Mouse (Mus musculus): ENCODE measurements around the gene Zbtb25. TPM values are rescaled to one million over a fixed set of nuclear protein-coding genes. Genes with fewer than 3 reads are reported as not detected.

Zbtb25 gene
- polyA plus RNA-seq, 1 experiment, result 22.1 TPM

DNA sequence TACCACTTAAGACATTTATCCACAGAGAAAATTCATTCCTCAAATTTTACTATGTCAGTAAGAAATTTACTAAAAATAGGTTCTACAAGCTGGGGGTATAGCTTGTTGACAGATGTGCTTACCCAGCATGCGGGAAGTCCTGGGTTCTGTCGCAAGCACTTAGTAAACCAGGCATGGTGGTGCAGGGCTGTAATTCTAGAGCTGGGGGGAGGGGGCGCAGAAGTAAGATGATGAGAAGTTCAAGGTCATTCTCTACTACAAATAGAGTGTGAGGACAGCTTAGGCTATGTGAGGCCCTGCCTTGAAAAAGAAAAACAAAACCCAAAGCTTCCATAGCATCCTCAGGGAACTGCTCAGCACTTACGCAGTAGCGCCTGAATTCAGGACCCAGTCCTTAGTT is 9.2 kb upstream of the Zbtb25 start:
- no peak for TF ChIP-seq POLR2A (IDR thresholded peaks at IDR 0.05; ENCODE audit: control insufficient read depth, extremely low read depth, insufficient read depth, low read length, poor library complexity)
- no peaks in the 10 kb centered on the region for H3K36me3 ChIP-seq (ENCODE audit: control insufficient read depth, insufficient read depth, low read length)
- peaks cover 8% of the 10 kb centered on the region for H3K4me1 ChIP-seq (replicated peaks; ENCODE audit: control insufficient read depth, insufficient read depth, low read length)
- no peaks in the 10 kb centered on the region for H3K27me3 ChIP-seq (ENCODE audit: control insufficient read depth, insufficient read depth, low read length)
- WGBS, result 97% methylated on average over 5 of the region's 5 CpGs
- DNase-seq, result no peak
- no peak overlapping the region for H3K4me3 ChIP-seq (ENCODE audit: control insufficient read depth, insufficient read depth, low read length)
- H3K27ac ChIP-seq (ENCODE audit: control insufficient read depth, insufficient read depth, low read length), result no peak overlapping the region

DNA sequence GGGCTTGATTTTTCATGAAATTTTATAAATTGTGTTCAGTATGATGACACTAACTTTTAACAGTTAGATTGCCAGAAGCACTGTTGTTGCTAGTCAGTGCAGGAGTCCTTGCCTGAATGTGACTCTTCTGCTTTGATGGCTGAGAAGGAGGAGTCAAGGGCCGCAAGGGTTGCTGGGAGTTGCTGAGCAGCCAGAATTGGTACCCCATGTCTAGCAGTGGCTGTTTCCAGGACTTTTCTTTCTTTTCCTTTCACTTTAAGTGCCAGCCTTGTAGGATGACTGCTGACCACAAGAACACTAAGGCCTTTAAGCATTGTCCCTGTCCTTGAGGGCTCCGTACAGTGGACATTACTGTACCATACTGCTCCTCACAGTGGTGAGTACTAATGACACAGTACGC is 8.3 kb upstream of the Zbtb25 start:
- H3K36me3 ChIP-seq (ENCODE audit: control insufficient read depth, insufficient read depth, low read length), result no peaks in the 10 kb centered on the region
- TF ChIP-seq CTCF (IDR thresholded peaks at IDR 0.05; ENCODE audit: borderline replicate concordance, control insufficient read depth, extremely low read depth, insufficient read depth, low read length, poor library complexity), result no peak
- no peak for TF ChIP-seq POLR2A (IDR thresholded peaks at IDR 0.05; ENCODE audit: control insufficient read depth, extremely low read depth, insufficient read depth, low read length, poor library complexity)
- no peak overlapping the region for H3K4me3 ChIP-seq (ENCODE audit: control insufficient read depth, insufficient read depth, low read length)
- 90% methylated on average over 3 of the region's 3 CpGs for WGBS
- H3K27ac ChIP-seq (ENCODE audit: control insufficient read depth, insufficient read depth, low read length), result no peak overlapping the region
- no peak for DNase-seq
- no peaks in the 10 kb centered on the region for H3K27me3 ChIP-seq (ENCODE audit: control insufficient read depth, insufficient read depth, low read length)
- peaks cover 11% of the 10 kb centered on the region for H3K4me1 ChIP-seq (replicated peaks; ENCODE audit: control insufficient read depth, insufficient read depth, low read length)

DNA sequence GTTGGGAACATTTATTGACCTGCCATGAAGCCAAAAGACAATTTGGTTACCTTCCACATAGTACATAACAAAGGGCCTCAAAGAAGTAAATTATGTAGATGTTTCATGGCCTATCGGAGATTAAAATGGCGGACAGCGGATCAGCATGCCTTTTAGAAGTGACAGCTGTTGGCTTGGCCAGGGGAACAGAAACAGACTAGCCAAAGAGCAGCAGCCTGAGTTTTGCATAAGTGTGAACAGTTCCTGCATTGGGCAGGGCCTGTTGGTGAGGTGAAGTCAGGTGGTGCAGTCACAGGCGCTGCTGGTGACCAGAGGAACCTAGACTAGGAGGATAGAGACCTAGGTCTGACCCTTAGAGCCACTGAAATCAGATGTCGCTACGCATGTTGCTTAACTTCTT is 7.7 kb upstream of the Zbtb25 start:
- no peaks in the 10 kb centered on the region for H3K36me3 ChIP-seq (ENCODE audit: control insufficient read depth, insufficient read depth, low read length)
- TF ChIP-seq POLR2A (IDR thresholded peaks at IDR 0.05; ENCODE audit: control insufficient read depth, extremely low read depth, insufficient read depth, low read length, poor library complexity) (no peak), CTCF (IDR thresholded peaks at IDR 0.05; ENCODE audit: borderline replicate concordance, control insufficient read depth, extremely low read depth, insufficient read depth, low read length, poor library complexity) (no peak)
- H3K4me1 ChIP-seq (replicated peaks; ENCODE audit: control insufficient read depth, insufficient read depth, low read length), result peaks cover 17% of the 10 kb centered on the region
- no peaks in the 10 kb centered on the region for H3K27me3 ChIP-seq (ENCODE audit: control insufficient read depth, insufficient read depth, low read length)
- 94% methylated on average over 6 of the region's 6 CpGs for WGBS
- no peak overlapping the region for H3K27ac ChIP-seq (ENCODE audit: control insufficient read depth, insufficient read depth, low read length)
- H3K4me3 ChIP-seq (ENCODE audit: control insufficient read depth, insufficient read depth, low read length), result no peak overlapping the region
- DNase-seq, result no peak

DNA sequence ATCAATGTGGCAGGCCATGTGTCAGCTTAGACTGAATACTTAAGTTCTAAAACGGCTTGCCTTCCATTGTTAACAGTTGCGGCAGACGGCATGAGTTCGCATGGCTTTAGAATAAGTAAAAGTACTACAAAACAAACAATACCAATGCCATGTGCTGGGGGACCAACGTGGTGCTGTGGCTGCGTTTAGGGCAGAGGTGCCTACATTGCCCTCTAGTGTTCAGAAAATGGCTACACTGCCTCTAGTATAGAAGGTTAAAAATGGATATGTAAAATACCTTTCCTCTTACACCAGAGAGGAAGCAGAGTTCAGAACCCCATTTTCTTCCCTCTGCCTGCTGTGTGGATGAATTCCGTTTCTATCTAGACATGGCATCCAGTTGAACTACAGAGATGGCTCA is 7.2 kb upstream of the Zbtb25 start:
- peak; percentile 53 for DNase-seq
- WGBS, result 32% methylated on average over 7 of the region's 7 CpGs

DNA sequence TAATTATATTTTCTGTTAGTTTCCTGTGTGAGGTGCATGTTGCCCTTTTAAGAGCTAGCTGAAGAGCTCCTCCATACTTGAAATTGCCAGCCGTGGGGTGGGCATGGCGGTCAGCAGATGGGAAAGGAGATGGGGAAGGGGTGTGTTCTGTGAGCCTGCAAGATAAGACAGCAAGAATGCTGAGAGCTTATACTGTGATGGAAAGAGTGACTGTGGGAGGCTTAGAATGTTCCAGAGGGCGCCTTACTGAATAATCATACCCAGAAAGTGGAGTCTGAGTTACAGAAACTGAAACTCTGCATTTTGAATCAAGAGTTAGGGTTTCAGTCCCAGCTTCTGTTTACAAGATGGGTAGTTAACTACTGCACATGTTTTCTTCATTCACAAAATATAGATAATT is 6.1 kb upstream of the Zbtb25 start:
- Histone ChIP-seq H3K27me3 (ENCODE audit: control insufficient read depth, insufficient read depth, low read length) (no peaks in the 10 kb centered on the region), H3K4me1 (replicated peaks; ENCODE audit: control insufficient read depth, insufficient read depth, low read length) (peaks cover 18% of the 10 kb centered on the region), H3K27ac (ENCODE audit: control insufficient read depth, insufficient read depth, low read length) (no peak overlapping the region), H3K4me3 (ENCODE audit: control insufficient read depth, insufficient read depth, low read length) (no peak overlapping the region), H3K36me3 (ENCODE audit: control insufficient read depth, insufficient read depth, low read length) (no peaks in the 10 kb centered on the region)
- no peak for DNase-seq
- TF ChIP-seq CTCF (IDR thresholded peaks at IDR 0.05; ENCODE audit: borderline replicate concordance, control insufficient read depth, extremely low read depth, insufficient read depth, low read length, poor library complexity) (no peak), POLR2A (IDR thresholded peaks at IDR 0.05; ENCODE audit: control insufficient read depth, extremely low read depth, insufficient read depth, low read length, poor library complexity) (no peak)
- WGBS, result 79% methylated on average over 3 of the region's 3 CpGs

More for the DNA sequence above, 7.2 kb upstream of the Zbtb25 start:
- Histone ChIP-seq H3K27ac (ENCODE audit: control insufficient read depth, insufficient read depth, low read length) (no peak overlapping the region), H3K36me3 (ENCODE audit: control insufficient read depth, insufficient read depth, low read length) (no peaks in the 10 kb centered on the region), H3K4me1 (replicated peaks; ENCODE audit: control insufficient read depth, insufficient read depth, low read length) (peaks cover 18% of the 10 kb centered on the region), H3K4me3 (ENCODE audit: control insufficient read depth, insufficient read depth, low read length) (no peak overlapping the region), H3K27me3 (ENCODE audit: control insufficient read depth, insufficient read depth, low read length) (no peaks in the 10 kb centered on the region)
- TF ChIP-seq CTCF (IDR thresholded peaks at IDR 0.05; ENCODE audit: borderline replicate concordance, control insufficient read depth, extremely low read depth, insufficient read depth, low read length, poor library complexity) (no peak), POLR2A (IDR thresholded peaks at IDR 0.05; ENCODE audit: control insufficient read depth, extremely low read depth, insufficient read depth, low read length, poor library complexity) (no peak)

DNA sequence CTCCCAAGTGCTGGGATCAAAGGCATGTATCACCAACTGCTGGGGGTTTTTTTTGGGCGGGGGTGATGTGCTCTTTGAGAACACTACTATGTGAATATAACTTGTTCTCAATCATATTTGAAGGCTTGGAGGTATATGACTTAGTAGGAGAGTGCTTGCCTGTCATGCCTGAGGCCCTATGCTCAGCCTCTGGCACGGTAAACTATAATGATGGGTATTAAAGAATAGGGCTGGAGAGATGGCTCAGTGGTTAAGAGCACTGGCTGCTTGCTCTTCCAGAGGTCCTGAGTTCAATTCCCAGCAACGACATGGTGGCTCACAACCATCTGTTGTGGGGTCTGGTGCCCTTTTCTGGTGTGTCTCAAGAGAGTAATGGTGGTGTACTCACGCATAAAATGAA is 5.5 kb upstream of the Zbtb25 start:
- no peak for TF ChIP-seq POLR2A (IDR thresholded peaks at IDR 0.05; ENCODE audit: control insufficient read depth, extremely low read depth, insufficient read depth, low read length, poor library complexity)
- no peak for TF ChIP-seq CTCF (IDR thresholded peaks at IDR 0.05; ENCODE audit: borderline replicate concordance, control insufficient read depth, extremely low read depth, insufficient read depth, low read length, poor library complexity)
- Histone ChIP-seq H3K27me3 (ENCODE audit: control insufficient read depth, insufficient read depth, low read length) (no peaks in the 10 kb centered on the region), H3K4me1 (replicated peaks; ENCODE audit: control insufficient read depth, insufficient read depth, low read length) (peaks cover 18% of the 10 kb centered on the region), H3K27ac (ENCODE audit: control insufficient read depth, insufficient read depth, low read length) (no peak overlapping the region), H3K4me3 (ENCODE audit: control insufficient read depth, insufficient read depth, low read length) (no peak overlapping the region), H3K36me3 (ENCODE audit: control insufficient read depth, insufficient read depth, low read length) (no peaks in the 10 kb centered on the region)
- DNase-seq, result no peak
- WGBS, result 93% methylated on average over 4 of the region's 4 CpGs

DNA sequence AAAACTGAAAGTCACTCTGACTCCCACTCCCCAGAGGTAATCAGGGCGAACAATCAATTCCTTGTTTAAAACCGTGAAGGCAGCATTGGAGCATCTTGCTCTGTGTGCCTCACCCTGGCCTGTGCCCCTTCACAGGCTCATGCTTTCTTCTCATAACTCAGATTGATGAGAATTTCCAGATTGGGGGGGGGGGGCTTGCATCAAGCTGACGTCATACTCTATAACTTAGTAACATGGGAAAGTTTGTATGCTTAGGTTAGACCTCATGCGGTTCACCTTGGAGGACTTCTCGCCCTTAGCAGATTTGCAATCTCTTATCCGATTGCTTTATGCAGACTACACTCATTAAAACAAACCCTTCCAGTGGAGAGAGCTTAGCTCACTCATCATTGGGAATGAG is 4.6 kb upstream of the Zbtb25 start:
- no peak for TF ChIP-seq POLR2A (IDR thresholded peaks at IDR 0.05; ENCODE audit: control insufficient read depth, extremely low read depth, insufficient read depth, low read length, poor library complexity)
- no peak for TF ChIP-seq CTCF (IDR thresholded peaks at IDR 0.05; ENCODE audit: borderline replicate concordance, control insufficient read depth, extremely low read depth, insufficient read depth, low read length, poor library complexity)
- no peak overlapping the region for H3K27ac ChIP-seq (ENCODE audit: control insufficient read depth, insufficient read depth, low read length)
- H3K36me3 ChIP-seq (ENCODE audit: control insufficient read depth, insufficient read depth, low read length), result no peaks in the 10 kb centered on the region
- no peak for DNase-seq
- H3K4me3 ChIP-seq (ENCODE audit: control insufficient read depth, insufficient read depth, low read length), result no peak overlapping the region
- H3K4me1 ChIP-seq (replicated peaks; ENCODE audit: control insufficient read depth, insufficient read depth, low read length), result peaks cover 18% of the 10 kb centered on the region
- H3K27me3 ChIP-seq (ENCODE audit: control insufficient read depth, insufficient read depth, low read length), result no peaks in the 10 kb centered on the region
- WGBS, result 90% methylated on average over 6 of the region's 6 CpGs
